Mouse (Mus musculus) heart, postnatal 0 days (tissue): Measurements from ENCODE around the gene H2-Ke6. TPM values are rescaled to one million over a fixed set of nuclear protein-coding genes. Genes with fewer than 3 reads are reported as not detected.

Experiments
- ATAC-seq: fragments of 200-750 bp; cut with Nextera tagmentation; 2 replicates; pipeline ENCODE4 v1.8.0; 2017; ENCODE audit warnings: low read depth, moderate number of reproducible peaks, moderate library complexity; ENCODE audit not compliant: insufficient read depth
- DNase-seq: peaks from one replicate; pipeline ENCODE4 v3.0.0-alpha.2; 2016; ENCODE audit warnings: low spot score
- H3K27ac ChIP-seq: fragments of 300-500 bp; sonication (generic); 2 replicates; pipeline ENCODE4 v1.5.1; 2014; ENCODE audit warnings: low read depth, mild to moderate bottlenecking
- H3K27me3 ChIP-seq: fragments of 300-500 bp; sonication (generic); 2 replicates; pipeline ENCODE4 v1.6.1; 2014; ENCODE audit warnings: low read length, mixed read lengths; ENCODE audit not compliant: control insufficient read depth, insufficient read depth
- H3K36me3 ChIP-seq: fragments of 300-500 bp; sonication (generic); replicated peaks from 2 replicates; pipeline ENCODE4 v1.6.1; 2014; ENCODE audit warnings: low read length, mixed read lengths; ENCODE audit not compliant: control insufficient read depth, insufficient read depth
- H3K4me1 ChIP-seq: fragments of 300-500 bp; sonication (generic); 2 replicates; pipeline ENCODE4 v1.6.1; 2014; ENCODE audit warnings: antibody characterized with exemption; ENCODE audit not compliant: control insufficient read depth, insufficient read depth
- H3K4me2 ChIP-seq: fragments of 300-500 bp; sonication (generic); 2 replicates; pipeline ENCODE4 v1.6.1; 2014; ENCODE audit warnings: low read depth, mild to moderate bottlenecking, low read length, moderate library complexity
- H3K4me3 ChIP-seq: fragments of 300-500 bp; sonication (generic); 2 replicates; pipeline ENCODE4 v1.5.1; 2014; ENCODE audit warnings: low read depth, low read length
- H3K9ac ChIP-seq: fragments of 300-500 bp; sonication (generic); replicated peaks from 2 replicates; pipeline ENCODE4 v1.6.1; 2014; ENCODE audit warnings: low read depth, low read length, mixed read lengths
- H3K9me3 ChIP-seq: fragments of 300-500 bp; sonication (generic); replicated peaks from 2 replicates; pipeline ENCODE4 v1.6.1; 2016; ENCODE audit warnings: low read length; ENCODE audit not compliant: control insufficient read depth
- CTCF ChIP-seq: IDR thresholded peaks from 2 replicates; pipeline ENCODE4 v1.5.1; 2016; ENCODE audit warnings: antibody characterized with exemption, control low read depth, low read depth
- EP300 ChIP-seq: IDR thresholded peaks from 2 replicates; pipeline ENCODE4 v1.6.1; 2016; ENCODE audit warnings: antibody characterized with exemption, low read depth
- WGBS: fragments of 180-500 bp; shearing (Covaris S2); extraction: QIAGEN DNeasy Blood & Tissue Kit; methylation state at CpG from one replicate; pipeline ENCODE4 v1.1.7; 2014; 5-methylcytosine and 5-hydroxymethylcytosine counted together
- polyA plus RNA-seq: library from polyadenylated mRNA; unstranded; fragments of >200 nt; fragmentation: Nextera tagmentation; extraction: Ambion mirVana; gene quantifications from 2 replicates; pipeline ENCODE4 v1.2.1, GENCODE M21; 2015
- total RNA-seq: library from RNA; depleted of rRNA; stranded (reverse); fragments of >200 nt; gene quantifications from 2 replicates; pipeline ENCODE4 v1.2.3, GENCODE M21; 2014; ENCODE audit warnings: low replicate concordance

H2-Ke6 gene
- total and polyA plus RNA-seq, 2 experiments from 2014 or later: 58.5 to 80.6 TPM

- Histone ChIP-seq H3K4me3 (no peak overlapping the region), H3K4me2 (no peak overlapping the region), H3K4me1 (peaks cover 43% of the 10 kb centered on the region), H3K9me3 (no peaks in the 10 kb centered on the region), H3K27me3 (no peaks in the 10 kb centered on the region), H3K36me3 (peaks cover 17% of the 10 kb centered on the region), H3K9ac (no peak overlapping the region), H3K27ac (no peak overlapping the region)
- 67% methylated on average over 17 of the region's 17 CpGs for WGBS
- no peak for TF ChIP-seq CTCF
- no peak for TF ChIP-seq EP300
- DNase-seq (no peak), ATAC-seq (no peak)
Measured at GRCm38 (mm10) chr17:34028501-34029149, 765 bp upstream of the H2-Ke6 start.

GRCm38 (mm10) chr17:34026917-34027655 is 774 bp downstream of the H2-Ke6 start:
- Histone ChIP-seq H3K36me3 (peaks cover 24% of the 10 kb centered on the region), H3K4me1 (peaks cover 35% of the 10 kb centered on the region), H3K4me2 (peak overlapping the region; percentile 94), H3K9me3 (no peaks in the 10 kb centered on the region), H3K27me3 (no peaks in the 10 kb centered on the region), H3K9ac (peak overlapping the region; percentile 66), H3K4me3 (peak overlapping the region; percentile 67), H3K27ac (peak overlapping the region; percentile 69)
- DNase-seq (no peak), ATAC-seq (no peak)
- TF ChIP-seq EP300 (no peak), CTCF (no peak)
- WGBS: 14% methylated on average over 36 of the region's 36 CpGs

GRCm38 (mm10) chr17:34026221-34026620 is 1.6 kb downstream of the H2-Ke6 start:
- Histone ChIP-seq H3K4me2 (no peak overlapping the region), H3K27ac (no peak overlapping the region), H3K4me3 (no peak overlapping the region), H3K9ac (no peak overlapping the region), H3K36me3 (peaks cover 24% of the 10 kb centered on the region), H3K4me1 (peaks cover 35% of the 10 kb centered on the region), H3K27me3 (no peaks in the 10 kb centered on the region), H3K9me3 (no peaks in the 10 kb centered on the region)
- DNase-seq (no peak), ATAC-seq (no peak)
- TF ChIP-seq CTCF (no peak), EP300 (no peak)
- 52% methylated on average over 2 of the region's 2 CpGs for WGBS

- no peaks in the 10 kb centered on the region for H3K27me3 ChIP-seq
- no peak overlapping the region for H3K9ac ChIP-seq
- ATAC-seq (no peak), DNase-seq (no peak)
- peaks cover 33% of the 10 kb centered on the region for H3K4me1 ChIP-seq
- H3K27ac ChIP-seq: no peak overlapping the region
- peak overlapping the region; percentile 97; the same call in 1 of the 2 replicates for H3K4me2 ChIP-seq
- H3K4me3 ChIP-seq: no peak overlapping the region
- H3K9me3 ChIP-seq: no peaks in the 10 kb centered on the region
- 37% methylated on average over 7 of the region's 7 CpGs for WGBS
- TF ChIP-seq EP300 (no peak), CTCF (no peak)
- H3K36me3 ChIP-seq: peaks cover 26% of the 10 kb centered on the region
Measured at GRCm38 (mm10) chr17:34025756-34026151, 2.1 kb downstream of the H2-Ke6 start.

GRCm38 (mm10) chr17:34024861-34025755 is 2.8 kb downstream of the H2-Ke6 start:
- no peaks in the 10 kb centered on the region for H3K9me3 ChIP-seq
- H3K4me1 ChIP-seq: peaks cover 26% of the 10 kb centered on the region
- H3K36me3 ChIP-seq: peaks cover 27% of the 10 kb centered on the region
- H3K27me3 ChIP-seq: no peaks in the 10 kb centered on the region
- peak overlapping the region; percentile 76 for H3K4me3 ChIP-seq
- H3K4me2 ChIP-seq: peak overlapping the region; percentile 97
- peak overlapping the region; percentile 89 for H3K9ac ChIP-seq
- peak overlapping the region; percentile 85 for H3K27ac ChIP-seq
- ATAC-seq: peak; percentile 12
- TF ChIP-seq CTCF: no peak
- no peak for TF ChIP-seq EP300
- DNase-seq: no peak
- WGBS: under 1% methylated on average over 57 of the region's 57 CpGs
